Mouse (Mus musculus) ES-E14 (cell line): ENCODE data around the gene Mnat1.

Source experiments
- CHD2 ChIP-seq: IDR thresholded peaks from 2 replicates; pipeline ENCODE4 v1.6.1; 2014; ENCODE audit warnings: mild to moderate bottlenecking, low read depth, low read length, inconsistent platforms
- MAFK ChIP-seq: IDR thresholded peaks from 2 replicates; pipeline ENCODE4 v1.6.1; 2014; ENCODE audit warnings: mild to moderate bottlenecking, low read depth, low read length, inconsistent platforms; ENCODE audit not compliant: insufficient read depth
- ZC3H11A ChIP-seq: IDR thresholded peaks from 2 replicates; pipeline ENCODE4 v1.6.1; 2012; ENCODE audit warnings: low read depth, mild to moderate bottlenecking, inconsistent platforms, low read length, borderline replicate concordance

- TF ChIP-seq ZC3H11A = no peak
- no peak for TF ChIP-seq MAFK
- no peak for TF ChIP-seq CHD2
These were observed at the start of gene Mnat1 for GRCm38 (mm10) chr12:73123093-73124041.
